Mouse (Mus musculus) cerebellum, postnatal 10 days (tissue): ENCODE results near the gene Tox3.

ENCODE experiments used
- DNase-seq, 2 experiments: peaks; one replicate each; pipeline ENCODE4 v3.0.0; 2021; ENCODE audit warnings: mixed read lengths in 2 of 2

The Tox3 gene

DNA sequence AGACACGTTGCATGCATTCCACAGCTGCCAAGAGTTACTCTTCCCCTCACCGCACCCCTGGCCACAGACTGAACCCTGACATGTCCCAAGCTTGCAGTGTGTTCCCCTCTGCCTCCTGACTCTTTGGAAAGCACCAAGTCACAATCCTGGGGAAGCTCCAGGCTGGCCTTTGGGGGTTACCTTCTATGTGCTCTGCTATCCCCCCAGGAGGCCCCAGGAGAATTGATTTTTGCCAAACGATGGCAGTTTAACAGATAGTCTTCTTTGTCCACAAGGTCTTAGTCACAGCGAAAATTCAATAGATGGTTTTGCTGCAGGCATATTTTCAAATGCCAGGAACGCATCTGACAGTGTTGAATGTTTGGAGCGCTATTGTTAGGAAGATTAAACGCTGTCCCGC lies 115.6 kb downstream of the Tox3 start:
- peak in 1 of 2 experiments; percentile 18 for DNase-seq

DNA sequence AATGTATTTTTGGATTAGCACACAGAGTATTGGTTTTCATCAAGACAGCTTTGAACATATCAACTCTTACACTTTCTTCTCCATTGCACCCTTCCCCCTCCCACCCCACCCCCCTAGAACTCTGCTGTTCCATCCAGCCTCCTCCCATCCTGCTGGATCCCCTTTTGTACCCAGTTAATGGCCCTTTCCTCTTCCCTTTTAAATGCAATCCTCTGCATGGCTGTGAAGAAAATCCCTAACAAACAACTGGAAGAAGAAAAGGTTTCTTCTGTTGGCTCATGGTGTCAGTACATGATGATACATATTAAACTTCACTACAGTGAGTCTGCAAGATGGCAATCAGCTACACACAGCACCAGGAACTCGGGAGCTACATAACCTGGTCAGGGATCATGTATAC lies 124.0 kb downstream of the Tox3 start:
- DNase-seq = no peak

DNA sequence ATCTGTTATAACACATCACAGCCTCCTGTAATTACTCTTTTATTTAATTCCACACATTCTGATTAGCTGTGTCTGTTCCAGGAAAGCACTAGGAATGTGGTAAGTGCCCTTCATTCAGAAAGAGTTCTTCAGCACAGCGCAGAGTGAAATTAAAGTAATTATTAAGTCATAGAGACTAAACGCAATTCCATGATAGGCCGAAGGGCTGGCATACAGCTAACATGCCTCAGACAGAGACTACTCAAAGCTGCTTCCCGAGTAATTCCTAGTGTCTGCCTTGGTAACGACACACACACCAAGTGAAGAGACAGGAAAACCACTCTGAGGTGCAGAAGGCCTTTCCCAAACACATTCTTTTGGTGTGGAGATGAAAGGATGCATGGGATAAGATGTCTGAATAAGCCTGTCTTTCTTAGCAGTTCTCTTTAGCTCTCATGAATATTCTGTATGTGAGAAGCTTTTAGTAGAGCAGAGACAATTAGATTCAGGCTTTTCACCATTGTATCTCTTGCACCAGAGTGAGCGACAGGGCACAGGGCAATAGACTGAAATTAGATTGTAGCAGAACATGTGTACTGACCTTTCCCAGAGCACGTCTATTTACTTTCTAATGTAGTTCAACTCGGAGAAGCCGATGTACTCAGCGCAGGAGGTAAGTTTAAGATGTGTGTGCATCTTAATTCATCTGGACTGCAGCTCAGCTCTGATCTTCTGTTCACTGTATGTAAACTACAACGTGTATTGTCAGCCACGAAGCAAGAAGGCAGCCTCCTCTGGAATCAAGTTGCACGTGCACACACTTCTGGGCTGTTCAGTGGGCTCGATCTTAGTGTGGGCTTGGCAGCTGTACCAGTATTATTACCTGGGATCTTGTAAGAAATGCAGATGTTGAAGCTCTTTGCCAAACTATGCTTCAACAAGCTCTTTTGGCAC lies 138.8 kb downstream of the Tox3 start:
- no peak for DNase-seq
